Mouse (Mus musculus): ENCODE data around the gene Rab40c. TPM values are rescaled to one million over a fixed set of nuclear protein-coding genes. Genes with fewer than 3 reads are reported as not detected.

Gene Rab40c
- polyA plus RNA-seq, 1 experiment: 18.3 TPM

- TF ChIP-seq POLR2A (IDR thresholded peaks at IDR 0.05; ENCODE audit: insufficient read length, low read depth): no peak
- no peak for TF ChIP-seq MYOD1 (IDR thresholded peaks at IDR 0.05; ENCODE audit: control insufficient read depth in 1 of 3, insufficient read length in 2 of 3, low read depth in 2 of 3)
- no peak for TF ChIP-seq POLR2AphosphoS2 (IDR thresholded peaks at IDR 0.05; ENCODE audit: insufficient read length, low read depth)
- Histone ChIP-seq H3K36me3 (ENCODE audit: control insufficient read depth, insufficient read depth) (no peaks in the 10 kb centered on the region), H3K79me2 (ENCODE audit: control insufficient read depth, insufficient read depth) (no peaks in the 10 kb centered on the region)
These were observed 37.8 kb downstream of the Rab40c start for GRCm38 (mm10) chr17:25881691-25882090.

GRCm38 (mm10) chr17:25880913-25881641, 38.5 kb downstream of the Rab40c start:
- Histone ChIP-seq H3K4me3 (no peak overlapping the region), H3K36me3 (ENCODE audit: control insufficient read depth, insufficient read depth) (no peaks in the 10 kb centered on the region), H3K27me3 (ENCODE audit: control insufficient read depth, insufficient read depth, insufficient read length) (no peaks in the 10 kb centered on the region), H3ac (ENCODE audit: control insufficient read depth, insufficient read length) (no peak overlapping the region), H3K79me2 (ENCODE audit: control insufficient read depth, insufficient read depth) (peaks cover 3% of the 10 kb centered on the region), H3K4me2 (ENCODE audit: low read depth) (no peak overlapping the region)
- no peak for TF ChIP-seq MYOD1 (IDR thresholded peaks at IDR 0.05; ENCODE audit: control insufficient read depth in 1 of 3, insufficient read length in 2 of 3, low read depth in 2 of 3)
- TF ChIP-seq REST (IDR thresholded peaks at IDR 0.05; ENCODE audit: insufficient read depth, insufficient read length): no peak
- TF ChIP-seq TCF12 (IDR thresholded peaks at IDR 0.05; ENCODE audit: insufficient read depth, poor library complexity, severe bottlenecking): no peak
- TF ChIP-seq POLR2AphosphoS2 (IDR thresholded peaks at IDR 0.05; ENCODE audit: insufficient read length, low read depth): peak; percentile 23
- TF ChIP-seq E2F4 (IDR thresholded peaks at IDR 0.05; ENCODE audit: insufficient read depth): no peak

More at GRCm38 (mm10) chr17:25881691-25882090, 37.8 kb downstream of the Rab40c start:
- Histone ChIP-seq H3ac (ENCODE audit: control insufficient read depth, insufficient read length) (no peak overlapping the region), H3K4me3 (no peak overlapping the region), H3K27me3 (ENCODE audit: control insufficient read depth, insufficient read depth, insufficient read length) (no peaks in the 10 kb centered on the region), H3K4me2 (ENCODE audit: low read depth) (no peak overlapping the region)

GRCm38 (mm10) chr17:25880196-25880910, 39.2 kb downstream of the Rab40c start, which contains the start of gene Wfikkn1:
TSS of gene Wfikkn1 (minus strand) at chr17:25880858.
- TF ChIP-seq TCF3 (IDR thresholded peaks at IDR 0.05; ENCODE audit: insufficient read length, low read depth) (no peak), POLR2A (IDR thresholded peaks at IDR 0.05; ENCODE audit: insufficient read length, low read depth) (no peak), REST (IDR thresholded peaks at IDR 0.05; ENCODE audit: insufficient read depth, insufficient read length) (no peak), MYOG (IDR thresholded peaks at IDR 0.05; ENCODE audit: control insufficient read depth in 1 of 3, insufficient read depth in 1 of 3, insufficient read length in 2 of 3, low read depth in 2 of 3) (no peak), E2F4 (IDR thresholded peaks at IDR 0.05; ENCODE audit: insufficient read depth) (no peak), MYOD1 (IDR thresholded peaks at IDR 0.05; ENCODE audit: control insufficient read depth in 1 of 3, insufficient read length in 2 of 3, low read depth in 2 of 3) (no peak), USF1 (IDR thresholded peaks at IDR 0.05; ENCODE audit: low read depth) (no peak), MAX (IDR thresholded peaks at IDR 0.05; ENCODE audit: low read depth) (no peak), POLR2AphosphoS2 (IDR thresholded peaks at IDR 0.05; ENCODE audit: insufficient read length, low read depth) (no peak), CEBPB (IDR thresholded peaks at IDR 0.05; ENCODE audit: insufficient read depth, poor library complexity, severe bottlenecking) (no peak), SRF (IDR thresholded peaks at IDR 0.05; ENCODE audit: control insufficient read depth, insufficient read length, low read depth) (no peak), TCF12 (IDR thresholded peaks at IDR 0.05; ENCODE audit: insufficient read depth, poor library complexity, severe bottlenecking) (no peak)
- H3K4me2 ChIP-seq (ENCODE audit: low read depth): no peak within 1 kb of the TSS
- no peak within 1 kb of the TSS for H3K4me3 ChIP-seq
- H3K27me3 ChIP-seq (ENCODE audit: control insufficient read depth, insufficient read depth, insufficient read length): no peaks in the 10 kb centered on the region
- H3K79me2 ChIP-seq (ENCODE audit: control insufficient read depth, insufficient read depth): peaks cover 4% of the 10 kb centered on the region
- no peak within 1 kb of the TSS for H3ac ChIP-seq (ENCODE audit: control insufficient read depth, insufficient read length)
- H3K36me3 ChIP-seq (ENCODE audit: control insufficient read depth, insufficient read depth): no peaks in the 10 kb centered on the region

- Histone ChIP-seq H3ac (ENCODE audit: control insufficient read depth, insufficient read length) (no peak overlapping the region), H3K79me2 (ENCODE audit: control insufficient read depth, insufficient read depth) (peaks cover 4% of the 10 kb centered on the region), H3K36me3 (ENCODE audit: control insufficient read depth, insufficient read depth) (no peaks in the 10 kb centered on the region), H3K4me3 (no peak overlapping the region), H3K4me2 (ENCODE audit: low read depth) (no peak overlapping the region), H3K27me3 (ENCODE audit: control insufficient read depth, insufficient read depth, insufficient read length) (no peaks in the 10 kb centered on the region)
- no peak for TF ChIP-seq REST (IDR thresholded peaks at IDR 0.05; ENCODE audit: insufficient read depth, insufficient read length)
- peak; percentile 20 for TF ChIP-seq POLR2AphosphoS2 (IDR thresholded peaks at IDR 0.05; ENCODE audit: insufficient read length, low read depth)
These were observed 39.8 kb downstream of the Rab40c start for GRCm38 (mm10) chr17:25879750-25880149.

GRCm38 (mm10) chr17:25879261-25879660, 40.3 kb downstream of the Rab40c start:
- no peaks in the 10 kb centered on the region for H3K36me3 ChIP-seq (ENCODE audit: control insufficient read depth, insufficient read depth)
- TF ChIP-seq POLR2A (IDR thresholded peaks at IDR 0.05; ENCODE audit: insufficient read length, low read depth) (no peak), TCF3 (IDR thresholded peaks at IDR 0.05; ENCODE audit: insufficient read length, low read depth) (no peak), MAX (IDR thresholded peaks at IDR 0.05; ENCODE audit: low read depth) (no peak), POLR2AphosphoS2 (IDR thresholded peaks at IDR 0.05; ENCODE audit: insufficient read length, low read depth) (peak; percentile 2), MYOD1 (IDR thresholded peaks at IDR 0.05; ENCODE audit: control insufficient read depth in 1 of 3, insufficient read length in 2 of 3, low read depth in 2 of 3) (no peak), REST (IDR thresholded peaks at IDR 0.05; ENCODE audit: insufficient read depth, insufficient read length) (no peak)
- no peak overlapping the region for H3K4me2 ChIP-seq (ENCODE audit: low read depth)
- H3ac ChIP-seq (ENCODE audit: control insufficient read depth, insufficient read length): no peak overlapping the region
- H3K4me3 ChIP-seq: no peak overlapping the region
- peaks cover 4% of the 10 kb centered on the region for H3K79me2 ChIP-seq (ENCODE audit: control insufficient read depth, insufficient read depth)
- H3K27me3 ChIP-seq (ENCODE audit: control insufficient read depth, insufficient read depth, insufficient read length): no peaks in the 10 kb centered on the region
